Mouse (Mus musculus) small intestine, adult 2 months (tissue): Measurements from ENCODE around the gene 2010111I01Rik. TPM values are rescaled to one million over a fixed set of nuclear protein-coding genes. Genes with fewer than 3 reads are reported as not detected.

Experiments used
- H3K27ac ChIP-seq: fragments of 200-500 bp; 2 replicates; pipeline ENCODE4 v1.5.1; 2012; ENCODE audit warnings: low read depth, low read length, control low read depth, inconsistent platforms; ENCODE audit not compliant: insufficient read depth
- H3K27me3 ChIP-seq: fragments of 200-500 bp; 2 replicates; pipeline ENCODE4 v1.6.1; 2012; ENCODE audit warnings: mild to moderate bottlenecking, moderate library complexity, low read length, inconsistent platforms; ENCODE audit not compliant: control insufficient read depth, insufficient read depth
- H3K36me3 ChIP-seq: fragments of 200-500 bp; 2 replicates; pipeline ENCODE4 v1.6.1; 2012; ENCODE audit warnings: mild to moderate bottlenecking, low read length, control low read depth, inconsistent platforms; ENCODE audit not compliant: control insufficient read depth, insufficient read depth
- H3K4me1 ChIP-seq: fragments of 200-500 bp; 2 replicates; pipeline ENCODE4 v1.6.1; 2012; ENCODE audit warnings: low read length, inconsistent platforms, mixed read lengths; ENCODE audit not compliant: control insufficient read depth, insufficient read depth, insufficient read length
- H3K4me3 ChIP-seq: fragments of 200-500 bp; 2 replicates; pipeline ENCODE4 v1.5.1; 2012; ENCODE audit warnings: low read depth, mild to moderate bottlenecking, control low read depth, inconsistent platforms, low read length, moderate library complexity
- CTCF ChIP-seq: fragments of 200-500 bp; IDR thresholded peaks from 2 replicates; pipeline ENCODE4 v1.5.1; 2012; ENCODE audit warnings: low read depth, mild to moderate bottlenecking, control low read depth, inconsistent platforms, low read length, moderate library complexity, mixed read lengths; ENCODE audit not compliant: insufficient replicate concordance, insufficient read length; ENCODE audit errors: extremely low read depth
- POLR2A ChIP-seq: fragments of 200-500 bp; IDR thresholded peaks from 2 replicates; pipeline ENCODE4 v1.6.1; 2012; ENCODE audit warnings: low read depth, mild to moderate bottlenecking, control low read depth, inconsistent platforms, low read length, moderate library complexity
- WGBS: fragments of 180-500 bp; shearing (Covaris S2); methylation state at CpG from one replicate; pipeline ENCODE4 v1.1.7; 2018; 5-methylcytosine and 5-hydroxymethylcytosine counted together
- polyA plus RNA-seq: library from polyadenylated mRNA; depleted of rRNA; stranded (reverse); fragments of >200 nt; gene quantifications from 2 replicates; pipeline ENCODE4 v1.2.3, GENCODE M21; 2012

Gene 2010111I01Rik
- polyA plus RNA-seq, 1 experiment: 48.4 TPM

- Histone ChIP-seq H3K4me3 (no peak overlapping the region), H3K36me3 (no peaks in the 10 kb centered on the region), H3K27me3 (no peaks in the 10 kb centered on the region), H3K4me1 (peaks cover 8% of the 10 kb centered on the region; the same call in 1 of the 2 replicates), H3K27ac (no peak overlapping the region)
- 63% methylated on average over 10 of the region's 10 CpGs for WGBS
- no peak for TF ChIP-seq POLR2A
- TF ChIP-seq CTCF: no peak
Measured at GRCm38 (mm10) chr13:63112598-63113372, 148.1 kb downstream of the 2010111I01Rik start.

DNA sequence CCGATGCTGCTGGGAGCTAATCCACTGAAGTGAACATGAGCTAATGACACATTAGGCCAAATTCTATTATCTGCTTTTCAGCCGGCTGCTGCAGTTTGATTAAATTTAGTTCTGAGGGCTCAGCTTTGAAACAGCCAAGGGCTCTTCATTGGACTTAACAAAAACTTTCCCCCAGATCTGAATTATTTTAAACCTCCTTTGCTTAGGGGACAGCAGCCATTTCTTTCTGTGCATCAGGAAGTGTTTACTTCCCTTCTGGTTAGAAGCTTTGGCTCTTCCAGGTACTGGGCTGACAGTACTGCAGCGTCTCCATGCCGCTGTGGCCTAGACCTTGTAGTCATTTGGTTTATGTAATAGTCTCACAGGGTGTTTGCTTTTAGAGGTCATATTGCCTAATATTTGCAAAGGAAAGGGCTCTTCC, 149.2 kb downstream of the 2010111I01Rik start:
- Histone ChIP-seq H3K36me3 (no peaks in the 10 kb centered on the region), H3K4me1 (peaks cover 5% of the 10 kb centered on the region; the same call in 1 of the 2 replicates), H3K27me3 (no peaks in the 10 kb centered on the region), H3K27ac (no peak overlapping the region), H3K4me3 (no peak overlapping the region)
- TF ChIP-seq CTCF (no peak), POLR2A (no peak)
- 83% methylated on average over 4 of the region's 4 CpGs for WGBS

DNA sequence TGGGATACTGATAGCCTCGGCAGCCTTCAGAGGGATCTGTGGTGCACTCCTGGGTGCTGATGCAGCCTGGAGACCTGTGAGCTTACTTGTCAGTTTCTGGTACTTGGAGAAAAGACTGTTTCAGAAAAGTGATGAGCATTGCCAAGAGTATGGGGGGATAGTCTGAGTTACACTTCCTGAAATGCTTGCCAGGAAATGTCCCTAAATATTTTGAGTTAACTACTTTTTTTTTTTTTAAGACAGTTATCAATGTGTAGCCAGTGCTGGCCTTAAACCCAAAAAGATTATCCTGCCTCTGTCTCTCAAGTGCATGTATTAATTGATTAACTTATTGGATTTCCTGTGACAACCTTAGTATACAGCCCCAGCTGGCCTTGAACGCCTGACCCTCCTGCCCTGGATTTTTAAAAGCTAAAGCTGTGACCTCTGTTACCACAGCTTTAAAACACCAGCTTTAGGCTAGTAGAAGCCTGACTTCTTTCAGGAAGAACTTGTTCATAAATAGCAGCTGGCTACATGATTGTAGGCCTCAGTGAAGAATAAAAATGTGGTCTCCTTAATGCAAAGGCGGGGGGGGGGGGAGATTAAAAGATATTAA, 150.6 kb downstream of the 2010111I01Rik start:
- 81% methylated on average over 3 of the region's 3 CpGs for WGBS
- Histone ChIP-seq H3K4me3 (no peak overlapping the region), H3K27me3 (no peaks in the 10 kb centered on the region), H3K4me1 (peaks cover 5% of the 10 kb centered on the region; the same call in 1 of the 2 replicates), H3K36me3 (no peaks in the 10 kb centered on the region), H3K27ac (no peak overlapping the region)
- TF ChIP-seq POLR2A (no peak), CTCF (no peak)

- Histone ChIP-seq H3K4me3 (no peak overlapping the region), H3K4me1 (no peaks in the 10 kb centered on the region), H3K27ac (no peak overlapping the region), H3K36me3 (no peaks in the 10 kb centered on the region), H3K27me3 (no peaks in the 10 kb centered on the region)
- TF ChIP-seq CTCF (no peak), POLR2A (no peak)
- WGBS: 89% methylated on average over 3 of the region's 3 CpGs
Measured at GRCm38 (mm10) chr13:63117495-63118184, 152.9 kb downstream of the 2010111I01Rik start.

- Histone ChIP-seq H3K36me3 (no peaks in the 10 kb centered on the region), H3K4me1 (no peaks in the 10 kb centered on the region), H3K27me3 (no peaks in the 10 kb centered on the region), H3K4me3 (no peak overlapping the region), H3K27ac (no peak overlapping the region)
- 92% methylated on average over 3 of the region's 3 CpGs for WGBS
- TF ChIP-seq POLR2A (no peak), CTCF (no peak)
Measured at GRCm38 (mm10) chr13:63118682-63119081, 154.0 kb downstream of the 2010111I01Rik start.

- no peak overlapping the region for H3K4me3 ChIP-seq
- TF ChIP-seq CTCF: no peak
- TF ChIP-seq POLR2A: no peak
- H3K4me1 ChIP-seq: no peaks in the 10 kb centered on the region
- H3K27me3 ChIP-seq: no peaks in the 10 kb centered on the region
- H3K27ac ChIP-seq: no peak overlapping the region
- no peaks in the 10 kb centered on the region for H3K36me3 ChIP-seq
- WGBS: 62% methylated on average over 2 of the region's 2 CpGs
Measured at GRCm38 (mm10) chr13:63120296-63120695, 155.6 kb downstream of the 2010111I01Rik start.

- Histone ChIP-seq H3K27ac (no peak overlapping the region), H3K36me3 (no peaks in the 10 kb centered on the region), H3K27me3 (no peaks in the 10 kb centered on the region), H3K4me3 (no peak overlapping the region), H3K4me1 (no peaks in the 10 kb centered on the region)
- TF ChIP-seq POLR2A: no peak
- no peak for TF ChIP-seq CTCF
- 90% methylated on average over 4 of the region's 4 CpGs for WGBS
Measured at GRCm38 (mm10) chr13:63121747-63122146, 157.1 kb downstream of the 2010111I01Rik start.
